ENCODE assay signal across 8 mouse cellular contexts in the genomic region with DNA sequence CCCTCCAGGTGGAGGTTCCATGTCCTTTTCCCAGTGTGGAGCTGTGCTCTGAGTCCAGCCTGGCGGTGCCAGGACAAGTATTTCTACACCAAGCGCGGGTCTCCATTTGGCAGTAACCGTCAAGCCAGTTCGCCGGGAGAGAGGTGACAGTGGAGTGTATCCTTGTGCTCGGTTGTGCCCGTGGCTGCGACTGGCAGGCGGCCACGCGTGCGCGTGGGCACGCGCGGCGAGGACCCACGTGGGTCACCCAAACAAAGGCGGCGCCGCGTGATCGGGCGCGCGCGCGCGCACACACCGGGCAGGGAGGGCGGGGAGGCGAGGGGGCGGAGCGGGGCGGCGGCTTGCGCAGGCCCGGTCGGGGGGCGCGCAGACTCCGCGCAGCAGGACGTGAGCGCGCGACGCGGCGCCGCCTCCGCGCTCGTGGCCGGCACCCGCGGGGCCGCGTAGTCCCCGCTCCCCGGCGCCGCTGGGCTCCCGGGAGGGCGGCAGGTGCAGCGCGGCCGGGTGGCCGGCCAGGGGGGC. TPM values are rescaled to one million over a fixed set of nuclear protein-coding genes. Genes with fewer than 3 reads are reported as not detected.
DNase-seq lines count a peak whose midpoint lies in the region; ATAC-seq and TF ChIP-seq lines count a peak whose summit lies in the region.

No protein-coding gene starts in this region.

- no peaks in the 10 kb centered on the region for H3K36me3 ChIP-seq in E14TG2a.4 (ENCODE audit: insufficient read depth, low read length)
- H3K36me3 ChIP-seq in forebrain, embryonic 12.5 days (replicated peaks) = no peaks in the 10 kb centered on the region
- H3K36me3 ChIP-seq in heart, embryonic 16.5 days (ENCODE audit: control insufficient read depth, insufficient read depth) = no peaks in the 10 kb centered on the region
- H3K36me3 ChIP-seq in liver, embryonic 15.5 days (replicated peaks) = no peaks in the 10 kb centered on the region
- H3K36me3 ChIP-seq in neural tube, embryonic 13.5 days = no peaks in the 10 kb centered on the region

- H3K27me3 ChIP-seq in E14TG2a.4 (ENCODE audit: insufficient read depth, low read length) = peaks cover 56% of the 10 kb centered on the region
- 0 out of 2 replicates have a peak, but pooled peaks cover 20% of the 10 kb centered on the region for H3K27me3 ChIP-seq in forebrain, embryonic 12.5 days
- H3K27me3 ChIP-seq in heart, embryonic 16.5 days (ENCODE audit: control insufficient read depth, insufficient read depth, low read length) = no peaks in the 10 kb centered on the region
- H3K27me3 ChIP-seq in liver, embryonic 15.5 days = no peaks in the 10 kb centered on the region
- no peaks in the 10 kb centered on the region for H3K27me3 ChIP-seq in neural tube, embryonic 13.5 days

- TF ChIP-seq CTCF in E14TG2a.4 (conservative IDR thresholded peaks at IDR 0.05; ENCODE audit: low read length) = no peak

- 1% methylated on average over 39 of the region's 70 CpGs for WGBS in forebrain, embryonic 12.5 days
- under 1% methylated on average over 54 of the region's 70 CpGs for WGBS in heart, embryonic 16.5 days
- WGBS in liver, embryonic 15.5 days (ENCODE audit: insufficient replicate concordance) = under 1% methylated on average over 66 of the region's 70 CpGs
- WGBS in neural tube, embryonic 13.5 days = under 1% methylated on average over 68 of the region's 70 CpGs

- H3K27ac ChIP-seq in forebrain, embryonic 12.5 days = peak overlapping the region; percentile 84
- peak overlapping the region; percentile 88 for H3K27ac ChIP-seq in heart, embryonic 16.5 days (ENCODE audit: low read length)
- peak overlapping the region; percentile 85 for H3K27ac ChIP-seq in liver, embryonic 15.5 days (replicated peaks)
- peak overlapping the region; percentile 94 for H3K27ac ChIP-seq in neural tube, embryonic 13.5 days (replicated peaks)

- peak; percentile 86 to 93 for DNase-seq in kidney, postnatal 36 days
- peak; percentile 68 for DNase-seq in telencephalon, adult 2 months (ENCODE audit: low read depth, low spot score)

- H3K4me2 ChIP-seq in forebrain, embryonic 12.5 days = peak overlapping the region; percentile 84
- peak overlapping the region; percentile 80 for H3K4me2 ChIP-seq in heart, embryonic 16.5 days (ENCODE audit: low read depth, low read length)
- H3K4me2 ChIP-seq in liver, embryonic 15.5 days = peak overlapping the region; percentile 98
- peak overlapping the region; percentile 86 for H3K4me2 ChIP-seq in neural tube, embryonic 13.5 days

- H3K9ac ChIP-seq in forebrain, embryonic 12.5 days = peak overlapping the region; percentile 95
- H3K9ac ChIP-seq in heart, embryonic 16.5 days (ENCODE audit: low read length) = peak overlapping the region; percentile 91
- peak overlapping the region; percentile 92 for H3K9ac ChIP-seq in liver, embryonic 15.5 days
- H3K9ac ChIP-seq in neural tube, embryonic 13.5 days = peak overlapping the region; percentile 99

- no peaks in the 10 kb centered on the region for H3K9me3 ChIP-seq in E14TG2a.4 (ENCODE audit: low read length)
- no peaks in the 10 kb centered on the region for H3K9me3 ChIP-seq in forebrain, embryonic 12.5 days
- no peaks in the 10 kb centered on the region for H3K9me3 ChIP-seq in heart, embryonic 16.5 days (replicated peaks; ENCODE audit: control insufficient read depth, low read length)
- H3K9me3 ChIP-seq in liver, embryonic 15.5 days (replicated peaks) = no peaks in the 10 kb centered on the region
- H3K9me3 ChIP-seq in neural tube, embryonic 13.5 days = no peaks in the 10 kb centered on the region

- H3K4me3 ChIP-seq in E14TG2a.4 (replicated peaks; ENCODE audit: low read length) = peak overlapping the region; percentile 92
- H3K4me3 ChIP-seq in forebrain, embryonic 12.5 days (replicated peaks) = peak overlapping the region; percentile 89
- peak overlapping the region; percentile 80 for H3K4me3 ChIP-seq in heart, embryonic 16.5 days (ENCODE audit: low read length)
- H3K4me3 ChIP-seq in liver, embryonic 15.5 days (replicated peaks) = peak overlapping the region; percentile 90
- peak overlapping the region; percentile 87 for H3K4me3 ChIP-seq in neural tube, embryonic 13.5 days

- peaks cover 37% of the 10 kb centered on the region for H3K4me1 ChIP-seq in E14TG2a.4 (replicated peaks; ENCODE audit: low read depth, low read length)
- peaks cover 44% of the 10 kb centered on the region for H3K4me1 ChIP-seq in forebrain, embryonic 12.5 days
- peaks cover 43% of the 10 kb centered on the region for H3K4me1 ChIP-seq in heart, embryonic 16.5 days (ENCODE audit: control insufficient read depth, insufficient read depth, low read length)
- peaks cover 93% of the 10 kb centered on the region for H3K4me1 ChIP-seq in liver, embryonic 15.5 days (replicated peaks)
- peaks cover 56% of the 10 kb centered on the region for H3K4me1 ChIP-seq in neural tube, embryonic 13.5 days (replicated peaks)

- peak; percentile 14; the same call in 1 of the 2 replicates for ATAC-seq in cerebellum, adult (ENCODE audit: insufficient number of reproducible peaks, low FRiP score, low TSS enrichment)
- peak; percentile 85 for ATAC-seq in forebrain, embryonic 12.5 days (ENCODE audit: low FRiP score)
- peak; percentile 75 for ATAC-seq in heart, embryonic 16.5 days (replicated peaks; ENCODE audit: extremely low read depth, insufficient read depth, low FRiP score)
- peak; percentile 84 for ATAC-seq in liver, embryonic 15.5 days (ENCODE audit: insufficient read depth)
- peak; percentile 75 for ATAC-seq in neural tube, embryonic 13.5 days (ENCODE audit: low read depth)

RNA-seq across cellular contexts. Expression of gene Gramd4, which starts 1.0 kb away (rescaled TPM):
- 33.4 and 36.6 TPM in 2 replicates for polyA plus RNA-seq in forebrain, embryonic 12.5 days (2016; fragmentation: Nextera tagmentation; extraction: Ambion mirVana)
- 18.7 and 22.2 TPM in 2 replicates for polyA plus RNA-seq in heart, embryonic 16.5 days (2015; fragmentation: Nextera tagmentation; extraction: Ambion mirVana)
- 6.3 and 7.8 TPM in 2 replicates for polyA plus RNA-seq in liver, embryonic 15.5 days (2015; fragmentation: Nextera tagmentation; extraction: Ambion mirVana)
- polyA plus RNA-seq in neural tube, embryonic 13.5 days (2015; fragmentation: Nextera tagmentation; extraction: Ambion mirVana) = 32.5 TPM in 2 replicates

RNA-seq across cellular contexts. Expression of gene Celsr1, which starts 24.9 kb away (rescaled TPM):
- 7.3 and 7.9 TPM in 2 replicates for polyA plus RNA-seq in forebrain, embryonic 12.5 days (2016; fragmentation: Nextera tagmentation; extraction: Ambion mirVana)
- 1.7 TPM in 2 replicates for polyA plus RNA-seq in heart, embryonic 16.5 days (2015; fragmentation: Nextera tagmentation; extraction: Ambion mirVana)
- 0.01 and 0.08 TPM in 2 replicates for polyA plus RNA-seq in liver, embryonic 15.5 days (2015; fragmentation: Nextera tagmentation; extraction: Ambion mirVana)
- polyA plus RNA-seq in neural tube, embryonic 13.5 days (2015; fragmentation: Nextera tagmentation; extraction: Ambion mirVana) = 1.8 TPM in 2 replicates

Comparison
In these comparisons a context has a peak if more than half of its experiments do, and no peak if none do; other contexts are left out.
1. Peak in every context shown above with its lines: DNase-seq, ATAC-seq, H3K4me3 ChIP-seq and H3K27ac ChIP-seq.
2. ATAC-seq: peak in every context shown above with its lines; median percentile 85 in forebrain, embryonic 12.5 days; 84 in liver, embryonic 15.5 days; 75 in heart, embryonic 16.5 days; 75 in neural tube, embryonic 13.5 days; 14 in cerebellum, adult.